Mouse (Mus musculus) frontal cortex, adult (tissue): ENCODE data around the gene Endog.
"Not testable (repeated sequence)": the region's sequence is repeated elsewhere in the genome, so short reads cannot be mapped to it uniquely, and the experiment has no call there.

Experiments used
- ATAC-seq: cut with Nextera tagmentation; 2 replicates; pipeline ENCODE4 v1.9.2; 2017; ENCODE audit warnings: mild to moderate bottlenecking, moderate library complexity, mixed read lengths; ENCODE audit not compliant: low TSS enrichment

Endog gene

GRCm38 (mm10) chr2:30166677-30167076, 4.6 kb upstream of the Endog start:
- no peak for ATAC-seq

- ATAC-seq: peak; percentile 41; the same call in 1 of the 2 replicates
Measured at GRCm38 (mm10) chr2:30171997-30172382, 697 bp downstream of the Endog start.

GRCm38 (mm10) chr2:30173541-30174240, 2.4 kb downstream of the Endog start:
- no peak for ATAC-seq

DNA sequence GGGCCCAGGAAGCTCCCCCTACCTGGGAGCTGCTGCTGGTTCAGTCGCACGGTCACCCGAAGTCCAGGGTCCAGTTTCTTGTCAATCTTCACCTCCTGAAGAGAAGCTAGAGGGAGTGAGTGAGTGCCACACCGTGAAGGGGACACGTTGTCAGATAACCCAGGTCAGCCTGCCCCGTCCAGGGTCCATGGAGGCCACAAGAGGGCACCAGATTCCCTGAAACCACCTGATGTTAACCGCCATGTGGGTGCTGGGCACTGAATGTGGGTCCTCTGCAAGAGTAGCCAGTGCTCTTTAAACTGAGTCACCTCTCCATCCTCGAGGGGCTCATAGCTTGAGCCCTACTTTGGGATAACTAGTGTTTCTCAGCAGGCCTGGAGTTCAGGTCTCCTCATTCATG, 4.6 kb downstream of the Endog start:
- ATAC-seq: no peak

- no peak for ATAC-seq
Measured at GRCm38 (mm10) chr2:30176561-30176960, 5.3 kb downstream of the Endog start.

DNA sequence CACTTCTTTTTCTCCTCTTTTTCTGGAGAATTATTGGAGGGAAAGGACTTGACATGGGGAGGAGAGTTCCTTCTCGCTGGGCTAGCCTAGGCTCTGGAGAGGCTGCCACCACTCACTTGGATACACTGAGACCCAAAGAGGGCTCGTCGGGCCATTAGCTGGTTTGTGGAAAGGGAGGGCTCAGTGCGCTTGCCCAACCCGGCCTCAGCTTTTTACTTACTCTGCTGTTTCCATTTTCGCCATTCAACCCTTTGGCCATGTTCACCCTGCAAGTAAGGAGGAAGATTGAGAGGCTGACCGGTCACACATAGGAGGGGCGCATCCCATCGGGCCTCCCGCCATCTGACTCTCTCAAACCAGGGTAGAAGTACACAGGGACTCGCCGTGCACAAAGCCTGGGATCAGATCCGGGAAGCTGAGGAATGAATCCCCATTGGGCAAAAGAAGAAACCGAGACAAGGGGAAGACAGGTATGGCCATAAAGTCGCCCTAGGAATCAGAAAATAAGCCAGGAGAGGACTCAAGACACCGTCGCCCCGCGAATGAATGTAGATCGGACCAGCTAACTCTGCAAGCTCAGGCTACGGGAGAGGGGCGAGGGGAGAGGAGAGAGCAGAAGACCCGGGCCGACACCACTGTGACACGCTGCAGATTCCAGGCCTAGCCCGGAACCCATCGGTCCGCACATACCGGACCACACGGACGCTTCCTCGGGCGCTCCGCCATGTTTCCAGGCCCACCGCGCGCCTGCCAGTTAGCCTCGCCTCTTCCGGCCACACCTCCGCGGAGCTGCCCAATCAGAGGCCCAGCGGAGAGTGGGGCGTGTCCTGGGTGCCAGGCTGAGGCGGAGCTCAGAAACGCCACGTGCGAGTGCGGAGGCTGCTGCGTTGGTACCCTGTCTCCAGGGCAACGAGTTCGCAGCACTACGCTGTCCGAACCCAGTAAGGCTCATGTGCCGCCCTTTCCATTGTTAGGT, 6.7 kb downstream of the Endog start, which contains the start of gene Spout1:
Spout1 (minus strand) TSS at position 760 of the 976 bp plus-strand sequence.
- ATAC-seq: peak; percentile 99

GRCm38 (mm10) chr2:30178711-30179110, 7.4 kb downstream of the Endog start:
- ATAC-seq: not testable (repeated sequence)

- ATAC-seq: no peak
Measured at GRCm38 (mm10) chr2:30182424-30182823, 11.1 kb downstream of the Endog start.

DNA sequence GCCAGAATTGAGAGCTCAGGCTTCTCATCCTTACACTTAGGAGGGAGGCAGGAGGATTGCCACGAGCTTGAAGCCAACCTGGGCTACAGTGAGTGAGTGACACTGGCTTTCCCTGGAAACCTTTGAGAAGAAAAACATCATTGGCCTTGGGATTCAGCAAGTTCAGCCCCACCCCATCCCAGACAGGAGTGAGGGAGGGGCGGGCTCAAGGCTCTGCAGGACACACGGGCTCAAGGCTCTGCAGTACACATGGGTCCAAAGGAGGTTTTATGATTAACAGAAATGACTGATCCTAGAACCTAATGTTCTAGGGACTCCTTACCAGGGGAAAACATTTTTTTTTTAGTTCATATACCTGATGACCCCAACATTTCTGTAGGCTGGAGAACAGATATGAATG, 12.4 kb downstream of the Endog start:
- ATAC-seq: no peak

DNA sequence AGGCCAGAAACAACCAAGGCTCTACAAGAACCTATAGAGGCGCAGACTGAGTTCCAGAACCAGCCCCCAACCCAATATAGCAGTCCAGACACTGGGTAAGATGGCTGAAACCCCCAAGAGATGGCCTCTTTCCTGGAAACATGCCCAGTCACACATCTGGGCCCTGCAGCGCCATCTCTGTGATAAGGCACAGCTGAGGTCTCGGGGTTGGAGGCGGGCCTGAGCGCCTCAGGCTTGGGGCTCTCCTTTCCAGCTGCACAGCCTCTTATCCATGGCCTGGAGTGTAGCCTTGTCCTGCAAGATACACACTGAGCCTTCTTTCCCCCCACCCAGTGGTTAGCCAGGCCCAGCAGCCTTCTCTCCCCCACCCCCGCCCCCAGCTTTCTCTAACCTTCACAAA, 14.0 kb downstream of the Endog start:
- no peak for ATAC-seq

- ATAC-seq: no peak
Measured at GRCm38 (mm10) chr2:30185681-30186080, 14.4 kb downstream of the Endog start.

- ATAC-seq: no peak
Measured at GRCm38 (mm10) chr2:30191790-30192580, 20.7 kb downstream of the Endog start.

GRCm38 (mm10) chr2:30194656-30195055, 23.4 kb downstream of the Endog start:
- no peak for ATAC-seq

DNA sequence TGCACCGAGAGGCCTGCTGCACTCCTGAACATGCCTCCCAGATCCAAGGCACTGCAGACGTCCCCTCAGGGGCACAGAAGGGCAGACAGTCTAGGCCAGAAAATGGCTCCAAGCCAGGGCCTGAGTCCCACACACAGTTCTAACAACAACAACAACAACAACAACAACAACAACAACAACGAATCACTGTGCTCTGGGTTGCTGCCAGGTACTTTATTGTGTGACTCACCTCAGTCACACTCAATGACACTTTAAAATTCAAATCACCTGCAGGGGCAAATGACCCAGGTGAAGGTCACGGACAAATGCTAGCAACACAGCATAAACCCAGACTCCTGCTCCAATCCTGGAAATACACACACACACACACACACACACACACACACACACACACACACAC, 26.7 kb downstream of the Endog start:
- no peak for ATAC-seq

GRCm38 (mm10) chr2:30199984-30200383, 28.7 kb downstream of the Endog start:
- ATAC-seq: no peak

DNA sequence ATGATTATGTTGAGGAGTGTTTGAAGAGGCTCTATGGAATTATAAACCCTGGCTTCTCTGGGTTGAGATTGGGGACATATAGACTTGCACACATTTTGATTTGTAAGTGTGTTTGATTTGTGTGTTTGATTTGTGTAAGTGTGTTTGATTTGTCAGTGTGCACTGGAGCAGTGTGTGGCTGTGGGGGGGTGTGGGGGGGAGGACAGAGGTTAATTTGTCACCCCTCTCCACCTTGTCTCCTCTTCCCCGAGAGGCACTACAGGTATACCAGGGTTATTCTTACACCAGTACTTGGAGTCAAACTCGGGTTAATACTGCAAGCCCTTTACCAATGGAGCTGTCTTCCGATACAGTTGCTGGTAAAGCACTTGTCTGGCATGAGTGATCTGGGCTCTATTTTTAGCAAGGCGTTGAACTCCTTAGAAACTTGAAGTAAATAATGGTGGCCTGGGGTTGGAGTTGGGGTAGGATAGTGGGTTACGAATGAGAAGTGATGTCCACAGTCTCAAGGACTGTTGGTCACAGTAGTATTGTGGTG, 29.2 kb downstream of the Endog start:
- ATAC-seq: no peak

GRCm38 (mm10) chr2:30203439-30203838, 32.1 kb downstream of the Endog start:
- ATAC-seq: no peak

- ATAC-seq: peak; percentile 75
Measured at GRCm38 (mm10) chr2:30205255-30205628, 33.9 kb downstream of the Endog start.

- peak; percentile 99 for ATAC-seq
Measured at GRCm38 (mm10) chr2:30205629-30206357, 34.5 kb downstream of the Endog start, which contains the start of gene Kyat1. Gene Kyat1 (minus strand): TSS chr2:30205847.

DNA sequence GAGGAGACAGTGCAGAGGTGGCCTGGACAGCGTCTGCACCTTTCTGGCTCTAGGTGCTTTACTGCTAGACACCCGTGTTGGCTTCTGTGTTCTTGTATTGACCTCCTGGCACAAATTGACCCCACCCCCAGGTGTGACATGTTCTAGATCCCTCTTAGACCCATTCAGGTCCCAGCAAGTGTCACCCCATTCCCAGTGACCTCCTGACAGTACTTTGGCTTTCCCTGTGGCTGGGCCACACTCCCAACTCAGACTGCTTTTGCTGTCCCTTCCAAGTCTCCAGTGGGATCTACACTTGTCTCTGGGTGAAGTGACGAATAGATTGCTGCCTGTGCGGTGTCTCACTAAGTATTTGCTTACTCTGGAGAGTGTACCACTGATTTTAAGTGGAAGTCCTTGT, 36.1 kb downstream of the Endog start:
- ATAC-seq: no peak

DNA sequence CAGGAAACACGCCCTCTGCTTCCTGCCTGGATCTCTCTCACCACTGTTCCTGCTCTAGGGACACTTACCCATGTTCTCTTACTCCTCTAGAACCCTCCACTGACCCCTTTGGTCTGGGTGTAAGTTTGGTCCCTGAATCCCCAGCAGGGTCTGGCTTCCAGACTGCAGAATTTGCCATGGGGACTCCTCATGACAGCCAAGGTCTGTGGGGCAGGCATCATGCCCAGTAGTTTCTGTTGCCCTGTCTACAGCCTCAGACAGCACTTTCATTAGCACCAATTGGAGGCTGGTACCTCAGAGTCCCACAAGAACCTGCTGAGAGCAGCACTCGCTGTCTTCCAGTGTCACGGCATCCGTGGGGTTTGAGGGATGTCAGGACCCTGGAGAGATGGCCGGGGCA, 36.6 kb downstream of the Endog start:
- ATAC-seq: no peak
